Mouse (Mus musculus) heart, postnatal 4 days (tissue): ENCODE measurements around the gene Zdhhc13. TPM values are rescaled to one million over a fixed set of nuclear protein-coding genes. Genes with fewer than 3 reads are reported as not detected.
A peak's percentile ranks its signal among the peaks of the same experiment; 100 is the strongest.

Source experiments
- DNase-seq: peaks from one replicate; pipeline ENCODE4 v3.0.0; 2021
- total RNA-seq, 2 experiments: library from RNA; stranded (reverse); gene quantifications; 2 replicates each; pipeline ENCODE4 v1.2.3; 2021

The Zdhhc13 gene
- total RNA-seq, 2 experiments from 2014 or later, result 21.2 to 22.6 TPM

DNA sequence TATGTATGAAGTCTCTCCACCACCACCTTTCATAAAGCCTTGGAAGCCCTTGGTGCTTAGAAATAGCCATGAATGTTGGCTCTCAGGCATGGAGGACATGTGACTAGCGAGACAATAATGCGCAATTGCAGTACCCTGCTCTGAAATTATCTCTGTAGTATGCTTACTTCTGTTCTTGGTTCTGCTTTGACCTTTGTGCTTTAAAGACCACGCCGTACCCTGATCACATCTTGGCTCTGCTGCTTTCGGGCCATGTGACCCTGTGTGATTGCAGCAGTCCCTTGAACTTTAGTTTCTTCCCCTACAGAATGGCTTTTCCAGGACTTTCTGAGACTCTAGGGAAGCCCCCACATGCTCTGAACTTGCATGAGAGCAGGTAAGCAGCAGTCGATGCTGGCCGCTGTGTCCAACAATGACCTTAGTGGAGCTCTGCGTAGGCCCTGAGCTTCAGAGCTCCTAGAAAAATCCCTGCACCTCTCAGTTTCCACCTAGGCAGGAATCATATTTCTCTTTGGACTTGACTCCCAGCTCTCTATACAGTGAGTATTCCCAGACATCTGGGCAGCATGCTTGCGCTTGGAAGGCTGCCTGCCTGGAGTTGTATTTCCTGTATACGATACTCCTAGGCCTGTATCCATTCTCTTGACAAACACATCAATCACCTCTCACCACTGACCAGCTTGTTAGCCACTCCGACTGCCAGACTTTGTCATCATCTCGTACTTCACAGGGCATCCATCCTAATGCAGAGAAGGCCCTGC, 56.6 kb downstream of the Zdhhc13 start:
- DNase-seq, result no peak

DNA sequence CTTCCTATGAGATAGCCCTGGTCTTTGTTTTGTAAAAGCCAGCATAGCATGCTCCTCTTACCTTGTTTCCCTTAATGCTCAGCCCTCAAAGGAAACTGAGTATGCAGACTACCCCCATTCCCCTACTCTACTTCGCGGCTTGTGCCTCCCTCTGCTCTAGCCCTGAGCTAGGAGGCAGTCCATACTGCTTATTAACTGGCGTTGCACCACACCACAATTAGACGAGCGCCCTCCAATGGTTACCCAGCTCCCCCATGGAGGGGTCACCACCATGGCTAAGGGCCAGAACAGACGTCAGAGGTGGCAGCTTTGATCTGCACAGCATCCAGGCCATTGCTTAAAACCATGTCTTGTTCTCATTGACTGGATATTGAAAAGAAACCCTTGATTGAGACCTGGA, 58.0 kb downstream of the Zdhhc13 start:
- DNase-seq, result peak; percentile 81

DNA sequence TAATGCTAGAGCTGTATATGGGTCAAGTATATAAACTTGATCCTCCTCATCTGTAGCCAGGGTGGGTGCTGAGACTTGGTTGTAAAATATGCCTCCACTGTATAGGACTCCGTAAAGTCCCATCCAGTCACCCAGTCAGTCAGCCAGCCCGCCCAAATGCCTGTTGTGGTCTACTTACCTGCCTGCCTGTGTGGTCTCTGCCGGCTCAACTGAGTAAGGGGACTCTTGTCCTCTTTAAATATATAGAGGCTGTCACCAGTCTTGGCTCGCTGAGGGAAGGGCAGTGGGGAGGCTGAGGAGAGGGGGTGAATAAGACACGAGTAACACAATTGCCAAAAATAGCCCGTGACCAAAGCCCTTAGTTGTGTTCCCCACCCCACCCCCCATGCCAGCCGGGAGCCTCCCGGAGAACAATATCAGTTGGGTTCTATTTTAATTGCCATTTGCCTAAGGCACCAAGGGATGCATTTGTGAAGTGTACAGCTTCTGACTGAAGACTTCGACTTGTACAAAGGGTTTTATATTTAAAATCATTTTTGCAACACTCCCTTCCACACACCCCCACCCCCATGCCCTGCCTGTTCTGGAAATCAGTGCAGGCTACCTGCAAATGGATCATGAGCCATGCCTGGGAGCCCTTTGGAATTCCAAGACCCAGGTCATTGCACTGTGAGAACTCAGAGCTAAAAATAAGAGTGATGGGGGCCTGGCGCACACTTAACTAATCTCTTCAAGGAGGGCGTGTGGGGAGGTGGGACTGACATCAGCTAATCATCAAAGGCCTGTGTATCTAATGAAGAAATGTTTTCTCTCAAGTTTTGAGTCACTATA, 59.2 kb downstream of the Zdhhc13 start, which contains the start of gene Csrp3:
Gene Csrp3, minus strand, starts transcription at position 214 of the 831 bp plus-strand sequence.
- DNase-seq, result peak; percentile 79

DNA sequence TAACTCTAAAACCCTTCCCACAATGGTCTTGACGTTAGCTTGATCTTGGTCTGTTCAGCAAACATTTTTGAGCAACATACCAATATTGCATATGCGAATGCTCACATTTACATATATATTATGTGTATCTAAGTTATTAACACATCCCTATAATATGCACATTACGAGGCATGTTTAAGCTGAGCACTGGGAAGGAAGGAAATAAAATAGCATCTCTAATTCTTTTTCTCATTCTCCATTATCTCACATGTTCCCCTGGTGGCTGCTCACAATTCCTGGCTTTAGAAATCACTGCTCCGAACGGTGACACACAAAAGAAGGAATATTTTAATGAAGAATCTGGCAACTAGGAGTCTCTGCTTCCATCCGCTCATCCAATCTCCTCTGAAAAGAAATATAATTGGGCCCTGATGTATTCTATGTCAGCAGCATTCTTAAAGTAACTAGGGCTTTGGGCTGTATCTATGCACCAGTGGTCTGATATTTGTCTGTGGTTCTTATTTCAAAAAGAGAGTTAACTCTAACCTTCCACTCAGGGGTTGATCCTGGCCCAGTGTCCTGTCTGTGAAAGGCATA, 62.8 kb downstream of the Zdhhc13 start:
- DNase-seq, result no peak

DNA sequence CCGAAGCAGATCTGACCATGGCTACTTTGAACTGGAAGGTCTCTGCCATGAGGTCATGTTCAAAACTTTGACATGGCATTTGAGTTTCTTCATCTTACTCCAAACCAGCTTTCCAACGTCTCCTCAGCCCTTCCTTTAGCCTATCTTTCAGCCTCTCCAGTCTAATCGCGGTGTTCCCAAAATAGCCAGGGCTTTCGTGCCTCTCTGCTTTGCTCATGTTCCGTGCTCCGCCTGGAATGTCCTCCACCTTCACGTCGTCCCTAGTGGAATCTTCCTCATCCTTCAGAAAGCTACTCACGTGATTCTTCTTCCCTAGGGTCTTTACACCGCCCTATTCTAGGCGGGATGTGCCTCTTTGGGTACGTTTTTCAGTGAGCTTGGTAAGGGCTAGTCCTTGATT, 64.7 kb downstream of the Zdhhc13 start:
- peak; percentile 39 for DNase-seq

DNA sequence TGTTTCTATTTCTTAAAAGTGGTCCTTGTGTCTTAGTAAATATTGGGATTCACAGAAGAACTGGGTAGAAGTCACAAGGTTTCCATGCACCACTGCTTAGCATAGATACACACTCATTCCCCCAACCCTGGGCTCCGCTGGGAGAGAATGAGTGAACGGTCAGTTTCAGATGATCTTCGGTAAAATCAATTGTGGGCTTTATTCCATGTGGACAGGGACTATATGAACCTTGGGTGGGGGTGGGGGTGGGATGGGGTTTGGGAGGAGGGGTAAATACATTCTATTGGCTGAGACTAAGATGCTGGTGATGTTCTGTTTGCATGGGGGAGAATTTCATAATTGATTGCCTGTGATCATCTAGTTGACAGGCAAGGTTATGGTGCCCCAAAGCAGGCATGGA, 66.7 kb downstream of the Zdhhc13 start:
- DNase-seq, result no peak

DNA sequence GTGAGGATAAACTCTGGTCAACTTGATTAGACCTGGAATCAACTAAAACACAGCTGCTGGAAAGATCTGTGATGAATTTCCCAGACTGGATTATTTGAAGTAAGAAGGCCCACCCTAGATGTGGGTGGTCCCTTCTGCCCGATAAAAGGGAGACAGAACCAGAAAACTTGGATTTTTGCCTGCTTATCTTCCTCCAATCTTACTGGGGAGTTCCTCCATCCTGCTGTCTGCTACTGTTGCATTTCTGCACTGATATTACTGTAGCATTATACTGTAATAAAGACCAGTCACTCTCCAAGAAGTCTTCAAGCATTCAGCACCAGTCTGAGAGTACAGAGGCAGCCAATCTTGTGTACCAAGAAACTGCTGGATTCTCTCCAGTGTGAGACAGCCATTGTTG, 69.5 kb downstream of the Zdhhc13 start:
- DNase-seq, result no peak

DNA sequence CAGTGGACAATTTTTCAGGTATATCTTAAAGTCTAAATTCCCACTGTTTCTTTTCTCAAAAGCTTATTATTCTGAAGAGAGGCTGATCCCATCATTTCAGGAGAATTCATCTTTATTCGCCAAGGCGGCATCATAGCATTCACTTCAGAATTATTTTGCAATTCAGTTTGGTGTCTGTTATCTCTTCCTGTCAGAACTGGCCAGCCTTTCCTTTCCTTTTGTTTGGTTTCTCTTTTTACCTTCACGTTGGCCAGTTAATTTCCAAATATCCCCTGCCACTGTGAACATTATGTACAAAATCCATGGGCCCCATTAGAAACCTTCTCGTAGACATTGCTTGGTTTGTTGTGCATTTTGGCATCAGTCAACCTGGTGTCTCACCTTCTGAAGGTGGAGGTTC, 70.6 kb downstream of the Zdhhc13 start:
- DNase-seq, result no peak

DNA sequence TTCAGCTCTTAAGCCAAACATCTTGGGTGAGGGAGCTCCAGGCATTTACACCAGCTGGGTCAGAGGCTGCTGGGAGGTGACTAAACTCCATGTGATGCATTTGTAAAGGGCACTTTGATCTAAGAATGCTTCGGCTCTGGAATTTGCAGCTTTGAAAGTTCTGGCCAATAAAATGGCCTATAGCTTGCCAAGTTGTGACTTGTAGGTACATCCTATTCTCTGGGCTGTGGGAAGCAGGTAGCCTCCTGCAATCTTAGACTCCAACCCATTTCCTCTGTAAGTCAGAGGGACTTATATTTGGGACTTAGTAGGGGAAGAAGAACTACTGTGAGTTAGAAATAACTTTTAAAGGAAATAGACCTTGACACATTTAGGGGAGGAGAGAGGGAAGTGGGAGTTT, 72.1 kb downstream of the Zdhhc13 start:
- DNase-seq, result no peak

DNA sequence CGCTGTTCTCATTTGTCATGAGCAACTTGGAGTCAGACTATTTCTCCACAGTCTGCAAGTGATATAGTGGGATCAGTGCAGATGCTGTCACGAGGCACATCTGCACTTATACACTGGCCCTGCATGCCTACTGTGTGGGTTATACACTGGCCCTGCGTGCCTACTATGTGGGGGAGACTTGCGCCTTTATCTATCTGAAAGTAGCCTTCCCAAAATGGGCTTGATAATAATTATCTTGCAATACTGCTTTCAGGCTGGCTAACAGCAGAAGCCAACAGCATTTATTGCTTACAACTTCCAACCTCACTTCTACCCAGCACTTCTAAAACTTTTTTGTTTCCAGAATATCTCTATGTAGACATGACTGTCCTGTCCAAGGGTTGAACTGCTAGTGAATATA, 73.0 kb downstream of the Zdhhc13 start:
- no peak for DNase-seq

DNA sequence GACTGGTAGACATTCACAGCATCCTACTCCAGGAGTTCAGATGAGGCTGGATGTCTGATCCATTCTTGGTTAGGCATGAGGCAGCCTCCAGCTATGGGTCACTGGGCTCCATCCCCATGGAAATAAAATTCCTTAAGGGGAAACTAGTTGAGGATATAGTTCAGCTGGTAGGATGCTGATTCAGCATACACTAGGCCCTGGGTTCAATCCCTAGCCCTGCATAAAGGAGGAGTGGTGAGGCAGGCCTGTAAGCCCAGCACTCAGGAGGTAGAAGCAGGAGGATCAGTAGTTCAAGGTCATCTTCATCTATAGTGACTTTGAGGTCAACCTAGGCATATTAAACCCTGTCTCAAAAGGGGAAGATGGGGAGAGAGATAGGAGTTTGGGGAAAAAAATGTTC, 75.4 kb downstream of the Zdhhc13 start:
- no peak for DNase-seq

DNA sequence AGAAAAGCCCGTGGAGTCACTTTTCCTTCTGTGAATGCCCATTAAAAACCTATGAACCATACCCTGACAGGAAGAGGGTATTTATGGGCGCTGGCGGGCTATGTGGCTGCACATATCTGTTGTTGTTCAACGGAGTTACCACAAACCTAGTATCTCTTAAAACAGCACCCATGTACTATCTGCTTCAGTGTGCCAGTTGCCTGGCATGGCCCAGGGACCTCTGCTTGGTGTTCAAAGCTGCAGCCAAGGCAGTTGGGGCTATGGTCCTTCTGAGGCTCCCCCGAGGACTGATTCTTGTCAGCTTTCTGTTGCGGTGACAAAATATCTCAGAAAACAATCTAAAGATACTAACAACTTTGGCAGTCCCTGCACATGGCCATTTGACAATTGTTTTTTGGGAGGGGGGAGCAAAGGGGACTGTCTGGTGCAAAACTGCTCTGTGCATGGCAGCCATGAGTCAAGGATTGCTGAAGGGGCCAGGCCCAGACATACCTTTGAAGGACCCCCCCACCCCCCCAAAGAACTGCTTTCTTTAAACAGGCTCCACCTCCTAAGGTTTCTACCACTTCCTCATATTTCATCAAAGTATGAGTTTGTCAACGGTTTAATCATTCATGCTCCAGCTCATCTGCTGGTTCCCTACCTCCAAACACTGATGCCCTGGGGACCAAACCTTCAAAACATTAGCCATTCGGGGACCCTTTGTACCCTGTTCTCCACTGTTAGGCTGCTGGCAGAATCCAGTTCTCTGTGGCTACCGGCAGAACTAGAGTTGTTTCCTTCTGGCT, 76.1 kb downstream of the Zdhhc13 start:
- no peak for DNase-seq

DNA sequence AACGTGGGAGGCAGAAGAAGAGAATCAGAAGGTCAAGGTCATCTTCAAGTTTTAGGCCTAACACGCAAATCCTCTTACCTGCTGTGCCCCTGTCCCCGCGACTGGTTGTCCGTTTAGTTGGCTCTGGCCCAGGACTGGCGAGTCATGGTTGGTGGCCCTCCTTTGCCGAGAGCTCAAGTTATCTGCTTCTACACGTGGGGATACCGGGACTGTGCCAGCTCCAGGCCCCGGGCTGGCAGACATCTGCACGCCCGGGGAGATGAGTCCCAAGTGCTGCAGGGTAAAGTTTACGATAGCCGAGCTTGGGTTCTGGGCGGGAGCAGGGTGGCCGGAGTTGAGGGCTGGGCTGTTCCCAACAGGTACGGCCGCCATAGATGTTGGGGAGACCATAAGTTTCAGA, 78.8 kb downstream of the Zdhhc13 start:
- peak; percentile 57 for DNase-seq

DNA sequence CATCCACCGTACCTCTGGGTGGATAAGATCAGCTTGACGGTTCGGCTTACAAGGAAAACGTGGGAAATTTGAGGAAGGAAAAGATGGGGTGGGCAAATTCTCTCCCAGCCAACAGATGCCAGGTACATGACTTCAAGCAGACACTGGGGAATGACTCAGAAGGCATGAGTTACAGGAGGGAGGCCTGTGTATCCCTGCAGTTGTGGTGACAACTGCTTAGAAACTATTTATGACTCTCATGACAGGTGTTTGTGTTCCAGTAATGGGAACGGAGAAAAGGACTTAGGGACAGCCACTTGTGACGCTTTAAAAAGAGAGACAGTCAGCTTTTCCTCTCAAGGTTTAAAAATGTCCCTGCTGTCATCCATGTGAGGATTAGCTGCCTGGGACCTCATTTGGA, 81.3 kb downstream of the Zdhhc13 start:
- no peak for DNase-seq

DNA sequence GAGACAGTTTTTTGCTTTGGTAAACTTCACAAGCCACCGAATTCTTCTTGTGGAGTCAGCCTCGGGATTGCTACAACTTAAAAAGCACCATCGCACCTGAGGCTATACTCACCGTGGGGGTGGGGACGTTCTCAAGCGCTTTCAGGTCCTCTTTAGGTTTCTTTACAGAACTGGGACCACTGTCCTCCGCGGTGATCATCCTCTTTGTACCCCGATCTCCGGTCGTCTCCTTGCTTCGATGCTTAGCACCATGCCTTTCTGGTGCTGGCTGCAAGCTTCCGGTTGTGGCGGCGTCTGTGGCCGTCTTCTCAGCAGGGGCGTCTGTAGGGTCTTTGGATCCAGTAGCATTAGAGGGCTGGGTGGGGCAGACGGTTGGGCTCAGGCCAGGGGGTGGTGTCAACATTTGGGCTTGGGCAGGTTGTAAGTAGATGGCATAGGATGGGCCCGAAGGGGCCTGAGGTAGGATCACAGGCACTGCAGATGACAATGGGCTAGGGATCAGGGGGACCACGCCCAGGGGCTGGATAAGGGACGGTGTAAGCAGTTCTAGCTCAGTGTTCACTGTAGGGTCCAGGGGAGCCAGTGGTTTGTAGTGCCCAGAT, 81.9 kb downstream of the Zdhhc13 start:
- no peak for DNase-seq

DNA sequence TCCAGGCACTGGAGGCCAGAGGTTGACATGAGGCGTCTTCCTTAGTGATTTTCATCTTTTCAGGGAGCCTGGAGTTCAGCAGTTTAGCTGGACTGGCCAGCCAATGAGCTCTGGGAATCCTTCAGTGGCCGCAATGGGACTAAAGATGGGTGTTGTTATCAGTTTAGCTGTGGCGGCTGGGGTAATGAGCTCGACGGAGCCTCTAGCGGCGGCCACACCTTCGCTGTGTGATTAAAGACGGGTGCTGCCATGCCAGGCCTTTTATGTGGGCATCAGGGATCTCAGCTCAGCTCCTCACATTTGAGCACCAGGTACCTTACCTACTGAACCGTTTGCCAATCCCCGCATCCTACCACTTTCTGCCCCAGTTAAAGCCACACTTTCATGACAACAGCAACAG, 82.5 kb downstream of the Zdhhc13 start:
- DNase-seq, result no peak

DNA sequence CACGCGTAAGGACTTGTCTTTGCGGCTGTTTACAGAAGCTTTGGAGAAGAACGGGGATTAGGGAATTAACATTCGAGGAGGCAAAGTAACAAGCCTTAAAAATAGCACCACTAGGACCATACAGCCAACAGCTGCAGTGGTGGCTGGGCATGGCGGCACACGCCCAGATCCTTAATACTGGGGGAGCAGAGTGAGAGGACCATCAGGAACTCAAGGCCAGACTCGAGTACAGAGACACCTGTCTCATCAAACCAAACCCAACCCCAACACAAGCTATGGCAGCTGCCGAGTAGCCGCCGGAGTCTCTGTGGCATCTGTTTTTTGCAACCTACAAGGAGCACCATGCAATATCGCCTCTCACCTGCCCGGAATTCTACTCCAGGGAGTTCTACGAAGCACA, 86.3 kb downstream of the Zdhhc13 start:
- no peak for DNase-seq

DNA sequence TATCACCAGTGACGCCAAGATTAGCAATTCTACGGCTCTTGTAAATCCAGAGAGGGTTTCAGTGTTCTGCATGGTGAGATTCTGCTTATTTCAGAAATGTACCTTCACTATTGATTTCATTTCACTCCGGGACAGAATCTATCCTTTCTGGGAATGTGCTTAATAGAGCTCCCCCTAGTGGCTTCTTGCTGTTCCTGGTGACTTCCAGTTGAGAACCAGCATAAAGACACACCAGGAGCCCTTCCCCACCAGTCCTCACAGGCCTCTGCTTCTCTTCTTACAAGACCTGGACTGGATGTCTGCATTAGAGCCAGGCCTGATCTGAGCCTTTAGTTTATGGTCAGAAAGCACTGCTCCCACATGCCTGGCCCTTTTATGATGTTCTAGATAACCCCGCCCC, 87.7 kb downstream of the Zdhhc13 start:
- peak; percentile 67 for DNase-seq
